Mouse (Mus musculus) kidney, embryonic 16.5 days (tissue): ENCODE measurements at regions not wholly inside any gene's neighbourhood (a gene's known extent, or its start where the extent isn't known, plus 50 kb on each side); places are given as distances from the start of the nearest gene placed in this dataset.

Experiments
- ATAC-seq: fragments of 200-750 bp; cut with Nextera tagmentation; 2 replicates; pipeline ENCODE4 v1.8.0; 2017; ENCODE audit warnings: moderate TSS enrichment; ENCODE audit not compliant: low FRiP score, low TSS enrichment
- H3K27ac ChIP-seq: fragments of 300-500 bp; sonication (generic); 2 replicates; pipeline ENCODE4 v1.5.1; 2014; ENCODE audit warnings: low read length
- H3K27me3 ChIP-seq: fragments of 300-500 bp; sonication (generic); 2 replicates; pipeline ENCODE4 v1.6.1; 2014; ENCODE audit warnings: low read length, control low read depth, mixed read lengths; ENCODE audit not compliant: insufficient read depth
- H3K36me3 ChIP-seq: fragments of 300-500 bp; sonication (generic); 2 replicates; pipeline ENCODE4 v1.6.1; 2014; ENCODE audit warnings: low read length, control low read depth, mixed read lengths; ENCODE audit not compliant: insufficient read depth
- H3K4me1 ChIP-seq: fragments of 300-500 bp; sonication (generic); 2 replicates; pipeline ENCODE4 v1.6.1; 2014; ENCODE audit warnings: low read length, control low read depth, mixed read lengths; ENCODE audit not compliant: insufficient read depth
- H3K4me2 ChIP-seq: fragments of 300-500 bp; sonication (generic); replicated peaks from 2 replicates; pipeline ENCODE4 v1.6.1; 2014; ENCODE audit warnings: low read depth, low read length
- H3K4me3 ChIP-seq: fragments of 300-500 bp; sonication (generic); 2 replicates; pipeline ENCODE4 v1.5.1; 2014; ENCODE audit warnings: mild to moderate bottlenecking, low read length
- H3K9ac ChIP-seq: fragments of 300-500 bp; sonication (generic); replicated peaks from 2 replicates; pipeline ENCODE4 v1.6.1; 2014; ENCODE audit warnings: low read length
- H3K9me3 ChIP-seq: fragments of 300-500 bp; sonication (generic); 2 replicates; pipeline ENCODE4 v1.6.1; 2016; ENCODE audit warnings: low read length, control low read depth
- WGBS: fragments of 180-500 bp; shearing (Covaris S2); extraction: QIAGEN DNeasy Blood & Tissue Kit; methylation state at CpG from one replicate; pipeline ENCODE4 v1.1.7; 2014; 5-methylcytosine and 5-hydroxymethylcytosine counted together

DNA sequence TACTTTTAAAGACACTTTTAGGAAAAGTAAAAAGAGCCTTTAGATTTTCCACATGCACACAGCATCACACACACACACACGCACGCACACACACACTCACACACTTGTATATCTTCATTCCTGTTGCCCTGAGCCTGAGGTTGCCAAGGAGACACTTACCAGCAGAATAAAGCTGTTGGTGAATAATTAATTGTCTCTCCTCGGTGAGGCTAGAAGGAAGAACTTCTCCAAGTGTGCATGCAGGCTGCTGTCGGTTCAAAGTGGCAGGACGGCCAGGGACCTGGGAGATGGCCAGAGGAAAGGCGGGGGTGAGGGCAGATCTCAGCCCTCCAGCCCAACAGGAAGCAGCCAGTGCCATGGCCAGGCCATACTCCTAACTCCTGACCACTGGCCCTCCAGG, 98.6 kb upstream of the Prok2 start:
- ATAC-seq: peak; percentile 81
- Histone ChIP-seq H3K27ac (no peak overlapping the region), H3K9me3 (no peaks in the 10 kb centered on the region), H3K27me3 (no peaks in the 10 kb centered on the region), H3K4me2 (no peak overlapping the region), H3K4me3 (no peak overlapping the region), H3K9ac (no peak overlapping the region), H3K36me3 (no peaks in the 10 kb centered on the region), H3K4me1 (peaks cover 9% of the 10 kb centered on the region; the same call in 1 of the 2 replicates)
- 41% methylated on average over 6 of the region's 6 CpGs for WGBS

DNA sequence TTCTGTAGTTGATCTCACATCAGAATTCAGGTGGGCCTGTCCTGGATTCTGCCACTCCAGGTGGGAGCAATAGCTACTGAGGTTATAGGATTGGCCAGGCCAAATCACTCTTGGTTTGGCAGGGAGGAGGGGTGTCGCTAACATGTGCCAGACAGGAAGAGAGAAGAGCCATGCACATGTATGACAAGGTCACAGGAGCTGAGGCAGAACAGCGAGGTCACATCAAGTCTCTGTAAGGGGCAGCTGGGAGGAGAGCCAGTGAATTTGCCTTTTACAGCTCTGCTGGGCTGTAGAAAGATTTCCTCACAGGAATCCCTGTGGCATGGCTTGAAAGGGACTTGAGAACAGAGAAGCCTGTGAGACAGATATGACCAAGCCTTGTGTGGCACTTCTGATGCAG, 96.3 kb upstream of the Prok2 start:
- Histone ChIP-seq H3K27ac (no peak overlapping the region), H3K4me2 (no peak overlapping the region), H3K9me3 (no peaks in the 10 kb centered on the region), H3K36me3 (no peaks in the 10 kb centered on the region), H3K27me3 (no peaks in the 10 kb centered on the region), H3K4me3 (no peak overlapping the region), H3K4me1 (peaks cover 16% of the 10 kb centered on the region; the same call in 1 of the 2 replicates), H3K9ac (no peak overlapping the region)
- ATAC-seq: no peak
- WGBS: 67% methylated on average over 2 of the region's 2 CpGs

DNA sequence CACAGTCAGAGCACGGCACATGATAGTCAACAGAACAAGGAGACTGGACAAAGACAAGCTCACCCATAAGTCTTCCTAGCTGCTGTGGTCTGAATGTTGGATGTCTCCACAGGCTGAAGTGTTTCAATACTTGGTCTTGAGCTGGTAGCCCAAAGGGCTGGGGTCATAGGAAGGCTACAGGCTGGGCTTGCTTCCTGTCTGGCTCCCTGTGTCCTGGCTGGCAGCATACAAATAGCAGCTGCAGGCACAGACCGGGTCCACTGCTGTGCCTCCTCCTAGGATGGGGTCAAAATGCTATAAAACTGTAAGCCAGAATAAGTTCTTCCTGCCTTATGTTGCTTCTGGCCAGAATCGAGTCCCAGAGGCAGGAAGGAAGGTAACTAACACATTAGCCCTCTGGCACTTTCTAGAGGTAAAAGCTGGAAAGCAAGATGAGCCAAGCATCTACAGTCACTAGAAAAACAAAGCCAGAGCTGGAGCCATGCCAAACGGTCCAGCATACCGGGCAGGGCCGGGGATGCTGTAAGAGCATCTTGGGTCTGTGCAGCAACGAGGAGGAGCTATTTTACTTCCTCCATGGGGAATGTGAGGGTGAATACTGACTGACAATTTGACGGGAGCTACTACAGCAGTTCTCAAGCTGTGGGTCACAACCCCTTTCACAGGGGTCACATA, 93.2 kb upstream of the Prok2 start:
- Histone ChIP-seq H3K4me1 (peaks cover 7% of the 10 kb centered on the region; the same call in 1 of the 2 replicates), H3K9ac (no peak overlapping the region), H3K9me3 (no peaks in the 10 kb centered on the region), H3K4me3 (no peak overlapping the region), H3K4me2 (no peak overlapping the region), H3K27me3 (0 out of 2 replicates have a peak, but pooled peaks cover 3% of the 10 kb centered on the region), H3K36me3 (no peaks in the 10 kb centered on the region), H3K27ac (no peak overlapping the region)
- WGBS: 26% methylated on average over 8 of the region's 8 CpGs
- no peak for ATAC-seq

DNA sequence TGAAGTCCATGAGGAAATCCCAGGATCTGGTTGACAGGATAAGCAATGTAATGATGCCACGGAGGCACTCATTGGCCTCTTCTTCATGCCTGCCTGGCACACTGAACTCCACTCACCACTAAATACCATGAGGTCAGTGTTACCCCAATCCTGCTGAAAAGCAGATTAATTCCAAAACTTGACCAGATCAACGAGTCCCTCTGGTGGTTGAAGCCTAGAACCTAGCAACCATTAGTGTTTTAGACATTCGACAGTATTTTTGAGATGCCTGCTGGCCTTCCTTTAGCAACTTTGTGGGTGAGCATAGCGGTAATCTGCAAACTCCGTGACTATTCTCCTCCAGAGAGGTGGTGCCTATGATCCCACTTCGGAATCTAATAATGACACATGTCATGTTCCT, 92.3 kb upstream of the Prok2 start:
- no peak for ATAC-seq
- Histone ChIP-seq H3K9ac (no peak overlapping the region), H3K27me3 (0 out of 2 replicates have a peak, but pooled peaks cover 3% of the 10 kb centered on the region), H3K27ac (no peak overlapping the region), H3K36me3 (no peaks in the 10 kb centered on the region), H3K4me1 (peaks cover 6% of the 10 kb centered on the region; the same call in 1 of the 2 replicates), H3K4me2 (no peak overlapping the region), H3K9me3 (no peaks in the 10 kb centered on the region), H3K4me3 (no peak overlapping the region)
- WGBS: 90% methylated on average over 6 of the region's 6 CpGs

DNA sequence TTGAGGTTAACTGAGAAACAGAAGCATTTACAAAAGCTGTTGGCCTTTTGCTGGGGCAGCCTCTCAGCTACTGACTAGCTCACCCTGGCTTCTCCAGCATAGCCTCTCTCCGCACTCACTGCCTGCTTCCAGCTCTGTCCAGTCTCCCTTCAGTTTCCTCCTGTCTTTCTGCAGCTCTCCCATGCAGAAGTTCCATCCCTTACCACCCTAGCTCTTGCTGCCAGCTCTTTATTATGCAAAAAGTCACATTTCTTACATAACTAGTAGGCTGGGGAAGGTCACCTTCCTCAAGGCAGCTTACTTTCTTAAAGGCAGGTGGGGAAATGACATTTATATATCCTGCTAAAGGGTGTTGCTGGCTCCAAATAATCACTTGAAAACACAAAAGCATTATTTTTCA, 91.1 kb upstream of the Prok2 start:
- no peak for ATAC-seq
- Histone ChIP-seq H3K9me3 (no peaks in the 10 kb centered on the region), H3K36me3 (no peaks in the 10 kb centered on the region), H3K9ac (no peak overlapping the region), H3K27ac (no peak overlapping the region), H3K4me3 (no peak overlapping the region), H3K4me1 (peaks cover 6% of the 10 kb centered on the region; the same call in 1 of the 2 replicates), H3K27me3 (0 out of 2 replicates have a peak, but pooled peaks cover 8% of the 10 kb centered on the region), H3K4me2 (no peak overlapping the region)
- 92% methylated on average over 1 of the region's 1 CpGs for WGBS

DNA sequence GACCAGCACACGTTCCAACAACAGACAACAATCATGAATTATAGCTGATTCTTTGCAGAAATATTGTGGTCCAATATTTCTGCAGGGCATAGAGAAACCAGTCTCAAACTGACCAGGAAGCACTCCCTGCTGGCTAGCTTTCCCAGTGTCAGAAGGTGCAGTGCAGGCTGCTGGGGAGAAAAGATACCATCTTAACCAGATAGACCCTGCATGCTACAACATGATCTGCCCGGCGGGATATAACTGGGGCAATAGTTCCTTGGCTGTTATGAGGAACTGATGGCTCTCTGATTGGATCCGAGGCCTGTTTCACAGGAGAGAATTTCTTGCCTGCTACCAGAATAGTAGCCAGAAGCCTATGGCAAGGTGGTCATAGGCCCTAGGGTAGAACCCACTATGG, 86.9 kb upstream of the Prok2 start:
- no peak for ATAC-seq
- Histone ChIP-seq H3K4me2 (no peak overlapping the region), H3K36me3 (no peaks in the 10 kb centered on the region)

DNA sequence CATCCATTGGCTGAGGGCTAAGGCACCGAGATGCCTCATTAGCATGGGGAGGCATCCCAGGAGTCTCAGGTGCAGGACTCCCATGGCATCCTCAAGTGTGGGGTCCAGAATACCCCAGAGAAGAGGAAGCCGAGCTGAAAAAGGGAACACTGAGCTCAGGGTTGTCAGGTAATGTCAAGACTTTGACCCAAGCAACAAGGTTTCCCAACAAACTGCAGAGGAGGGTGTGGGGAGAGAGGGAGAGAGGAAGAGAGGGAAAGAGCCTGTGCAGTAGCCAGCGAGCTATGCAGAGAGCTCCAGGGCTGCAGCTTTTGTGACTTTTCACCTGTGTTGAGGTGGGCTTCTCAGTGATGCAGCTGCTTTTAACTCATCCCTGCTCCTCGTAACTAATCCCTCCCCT, 85.7 kb upstream of the Prok2 start:
- H3K36me3 ChIP-seq: no peaks in the 10 kb centered on the region
- no peak overlapping the region for H3K4me3 ChIP-seq
- 0 out of 2 replicates have a peak, but pooled peaks cover 8% of the 10 kb centered on the region for H3K27me3 ChIP-seq
- ATAC-seq: no peak
- 88% methylated on average over 4 of the region's 4 CpGs for WGBS
- no peak overlapping the region for H3K27ac ChIP-seq
- H3K9me3 ChIP-seq: no peaks in the 10 kb centered on the region
- no peak overlapping the region for H3K4me2 ChIP-seq
- H3K9ac ChIP-seq: no peak overlapping the region
- H3K4me1 ChIP-seq: no peaks in the 10 kb centered on the region; the same call in 1 of the 2 replicates

More for the DNA sequence above, 86.9 kb upstream of the Prok2 start:
- WGBS: 84% methylated on average over 4 of the region's 4 CpGs
- no peak overlapping the region for H3K4me3 ChIP-seq
- no peak overlapping the region for H3K9ac ChIP-seq
- no peaks in the 10 kb centered on the region; the same call in 1 of the 2 replicates for H3K4me1 ChIP-seq
- 0 out of 2 replicates have a peak, but pooled peaks cover 8% of the 10 kb centered on the region for H3K27me3 ChIP-seq
- no peak overlapping the region for H3K27ac ChIP-seq
- H3K9me3 ChIP-seq: no peaks in the 10 kb centered on the region

DNA sequence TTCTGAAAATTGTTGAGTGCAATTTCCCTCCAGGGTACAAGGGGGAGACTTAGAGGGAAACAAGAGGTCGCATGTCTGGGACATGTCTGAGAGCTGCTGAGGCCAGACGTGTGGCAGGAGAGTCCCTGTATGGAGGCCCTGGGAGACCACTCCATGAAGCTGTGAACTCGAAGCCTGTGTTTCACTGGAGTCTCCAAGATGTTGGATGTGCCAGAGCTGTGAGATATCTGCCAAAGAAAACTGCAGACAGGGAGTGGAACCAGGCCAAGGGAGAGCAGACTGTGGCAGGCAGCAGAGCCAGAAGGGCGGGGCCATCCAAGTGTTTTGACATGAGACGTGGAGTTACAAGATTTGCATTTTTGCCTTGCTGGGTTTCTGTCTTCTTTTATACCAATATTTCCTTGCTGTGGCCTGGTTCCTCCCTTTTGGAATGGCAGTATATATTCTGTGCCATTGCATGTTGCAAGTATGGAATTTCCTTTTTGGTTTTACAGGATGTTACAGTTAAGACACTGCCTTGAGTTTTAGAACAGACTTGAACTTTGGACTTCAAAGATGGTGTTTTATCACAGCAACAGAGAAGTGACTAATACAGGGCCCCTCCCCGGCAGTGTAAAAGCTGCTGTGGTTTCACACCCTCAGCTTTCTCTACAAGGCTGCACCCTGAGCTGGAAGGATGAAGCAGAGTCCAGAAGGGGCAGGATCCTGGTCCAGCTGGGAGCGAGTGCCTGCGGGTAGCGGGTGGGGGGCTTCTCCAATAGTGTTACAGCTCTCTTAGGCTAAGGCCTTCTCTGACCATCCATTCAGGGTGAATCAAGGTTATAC, 85.0 kb upstream of the Prok2 start:
- 55% methylated on average over 9 of the region's 9 CpGs for WGBS
- no peak overlapping the region for H3K27ac ChIP-seq
- ATAC-seq: peak; percentile 59; the same call in 1 of the 2 replicates

DNA sequence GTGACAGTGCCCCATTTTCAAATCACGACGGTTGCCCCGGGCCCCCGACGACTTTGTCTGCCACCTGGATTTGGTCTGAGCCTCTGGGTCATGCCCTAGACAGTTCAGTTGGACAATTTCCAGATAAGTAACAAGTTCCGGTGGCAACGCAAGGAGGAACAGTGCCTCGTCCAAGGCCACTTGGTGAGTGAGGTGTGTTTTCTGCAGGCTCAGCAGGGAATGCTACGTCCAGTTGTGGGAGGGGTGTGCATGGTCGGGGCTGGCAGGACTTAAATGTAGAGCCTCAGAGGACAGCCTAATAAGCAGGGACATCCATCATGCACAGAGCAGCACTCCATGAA, 78.7 kb upstream of the Prok2 start:
- Histone ChIP-seq H3K9me3 (no peaks in the 10 kb centered on the region), H3K36me3 (no peaks in the 10 kb centered on the region), H3K27ac (no peak overlapping the region), H3K4me2 (peak overlapping the region; percentile 42), H3K27me3 (peaks cover 2% of the 10 kb centered on the region; the same call in 1 of the 2 replicates), H3K4me3 (no peak overlapping the region), H3K4me1 (peaks cover 11% of the 10 kb centered on the region; the same call in 1 of the 2 replicates), H3K9ac (peak overlapping the region; percentile 13; the same call in 1 of the 2 replicates)
- no peak for ATAC-seq
- 28% methylated on average over 10 of the region's 10 CpGs for WGBS

More for the DNA sequence above, 85.0 kb upstream of the Prok2 start:
- no peak overlapping the region for H3K9ac ChIP-seq
- H3K9me3 ChIP-seq: no peaks in the 10 kb centered on the region
- 0 out of 2 replicates have a peak, but pooled peaks cover 8% of the 10 kb centered on the region for H3K27me3 ChIP-seq
- H3K4me3 ChIP-seq: no peak overlapping the region
- H3K4me1 ChIP-seq: no peaks in the 10 kb centered on the region; the same call in 1 of the 2 replicates
- no peak overlapping the region for H3K4me2 ChIP-seq
- no peaks in the 10 kb centered on the region for H3K36me3 ChIP-seq
